Comparison of ENCODE assay signal across 18 mouse cellular contexts in genomic region chr8:70340659-70341058, GRCm38 (mm10). TPM values are rescaled to one million over a fixed set of nuclear protein-coding genes. Genes with fewer than 3 reads are reported as not detected.
DNase-seq lines count a peak whose midpoint lies in the region; ATAC-seq lines count a peak whose summit lies in the region.
"Had no signal": no experiment of that assay in that cellular context is flagged by ENCODE, and none has a peak within 500 bp of the region (broad histone marks: within the 10 kb centered on the region; RNA-seq: fewer than 3 reads in every experiment).

No protein-coding gene starts in this region.

- peak; percentile 52 for DNase-seq in cerebellum, adult 11 months
- no peak for DNase-seq in cerebellum, postnatal 4 days (ENCODE audit: low spot score in 2 of 2)
- DNase-seq in frontal cortex, postnatal 25 days (ENCODE audit: low spot score in 2 of 2) = no peak
- DNase-seq in layer of hippocampus, adult 9-11 months = peak; percentile 56
- DNase-seq in layer of hippocampus, postnatal 25 days (ENCODE audit: extremely low spot score in 1 of 2, low spot score in 1 of 2) = no peak
- DNase-seq in cerebellum, adult 9-11 months = peak; percentile 78
- no peak for DNase-seq in B cell, adult 2 months
- DNase-seq: adrenal gland, postnatal 14 days; gastrocnemius, postnatal 25 days; heart, postnatal 36 days; kidney, adult 2 months had no signal

- ATAC-seq in frontal cortex, adult (ENCODE audit: low TSS enrichment) = peak; percentile 27; the same call in 1 of the 2 replicates
- ATAC-seq: activated CD4-positive, CD25-positive, alpha-beta regulatory T cell, adult 4 months; forebrain, embryonic 14.5 days; intestine, embryonic 16.5 days; Patski had no signal

RNA-seq across cellular contexts. Expression of gene Gdf1, which starts 11.0 kb away (rescaled TPM):
- total RNA-seq in layer of hippocampus, postnatal 25 days (2021) = 10 to 100 TPM; 14.1 to 19.4 TPM
- total RNA-seq: adrenal gland, adult 18-20 months; granulocyte monocyte progenitor cell, adult 5-6 weeks; heart, postnatal 36 days had no signal

RNA-seq across cellular contexts. Expression of gene Upf1, which starts 12.4 kb away (rescaled TPM):
- total RNA-seq in layer of hippocampus, postnatal 25 days (2021) = 10 to 100 TPM; 61.8 to 66.1 TPM

RNA-seq across cellular contexts. Expression of gene Cers1, which starts 25.1 kb away (rescaled TPM):
- total RNA-seq in layer of hippocampus, postnatal 25 days (2021) = 100 to 1,000 TPM; 117 to 122 TPM
- total RNA-seq: granulocyte monocyte progenitor cell, adult 5-6 weeks had no signal

RNA-seq across cellular contexts. Expression of gene Comp, which starts 32.7 kb away (rescaled TPM):
- total RNA-seq in layer of hippocampus, postnatal 25 days (2021) = under 1 TPM; 0.32 to 0.47 TPM
- total RNA-seq: adrenal gland, postnatal 14 days; granulocyte monocyte progenitor cell, adult 5-6 weeks had no signal

RNA-seq across cellular contexts. Expression of gene Cope, which starts 38.3 kb away (rescaled TPM):
- total RNA-seq in layer of hippocampus, postnatal 25 days (2021) = 100 to 1,000 TPM; 123 to 141 TPM

Comparison
In these comparisons a context has a peak if more than half of its experiments do, and no peak if none do; other contexts are left out.
1. DNase-seq: peak in cerebellum, adult 11 months (single experiment), layer of hippocampus, adult 9-11 months (single experiment) and cerebellum, adult 9-11 months (single experiment); none in cerebellum, postnatal 4 days (0 of 2), frontal cortex, postnatal 25 days (0 of 2), layer of hippocampus, postnatal 25 days (0 of 2) and B cell, adult 2 months (0 of 2).